Mouse (Mus musculus): Measurements from ENCODE around the gene Ddx17.

GRCm38 (mm10) chr15:79505616-79506283 lies 40.8 kb downstream of the Ddx17 start:
- TF ChIP-seq CTCF (IDR thresholded peaks at IDR 0.05; ENCODE audit: borderline replicate concordance, control insufficient read depth, extremely low read depth, insufficient read depth, low read length, poor library complexity), result no peak
- TF ChIP-seq POLR2A (IDR thresholded peaks at IDR 0.05; ENCODE audit: control insufficient read depth, extremely low read depth, insufficient read depth, low read length, poor library complexity), result no peak

Measured in thymus, adult 2 months (tissue).